Mouse (Mus musculus): Measurements from ENCODE around the gene Reg4. TPM values are rescaled to one million over a fixed set of nuclear protein-coding genes. Genes with fewer than 3 reads are reported as not detected.

The Reg4 gene
- not detected for polyA plus RNA-seq (2021)

- DNase-seq (ENCODE audit: low read depth, low spot score) (no peak), ATAC-seq (no peak)
- no peaks in the 10 kb centered on the region for H3K27me3 ChIP-seq
- POLR2A ChIA-PET = interaction anchor here (0.6 to 1.5 kb wide), 3 partner anchors 20 to 184 kb away, joined by 3 read pairs; no protein-coding TSS in a partner anchor
- in situ Hi-C loops (cut with MboI; ENCODE audit: low pct_unique_long_range_greater_than_20kb) = no loop called here
- no peak for TF ChIP-seq CTCF (IDR thresholded peaks at IDR 0.05)
- CTCF ChIA-PET = interaction anchor here (1.0 to 2.0 kb wide), 2 partner anchors 41 to 56 kb away, joined by 3 to 11 read pairs; no protein-coding TSS in a partner anchor
These were observed at the start of gene Reg4 for GRCm38 (mm10) chr3:98221856-98222255. Gene Reg4 (plus strand): TSS chr3:98222156.

GRCm38 (mm10) chr3:98178340-98178739 is 43.6 kb upstream of the Reg4 start:
- TF ChIP-seq CTCF (IDR thresholded peaks at IDR 0.05) = no peak
- no peaks in the 10 kb centered on the region for H3K27me3 ChIP-seq
- in situ Hi-C loops (cut with MboI; ENCODE audit: low pct_unique_long_range_greater_than_20kb) = no loop called here
- ATAC-seq (no peak), DNase-seq (ENCODE audit: low read depth, low spot score) (peak; percentile 77)
- ChIA-PET POLR2A (no interaction called here), CTCF (interaction anchor here (1.1 to 6.8 kb wide), 3 partner anchors 15 to 51 kb away, joined by 3 to 75 read pairs (median 3); no protein-coding TSS in a partner anchor)

DNA sequence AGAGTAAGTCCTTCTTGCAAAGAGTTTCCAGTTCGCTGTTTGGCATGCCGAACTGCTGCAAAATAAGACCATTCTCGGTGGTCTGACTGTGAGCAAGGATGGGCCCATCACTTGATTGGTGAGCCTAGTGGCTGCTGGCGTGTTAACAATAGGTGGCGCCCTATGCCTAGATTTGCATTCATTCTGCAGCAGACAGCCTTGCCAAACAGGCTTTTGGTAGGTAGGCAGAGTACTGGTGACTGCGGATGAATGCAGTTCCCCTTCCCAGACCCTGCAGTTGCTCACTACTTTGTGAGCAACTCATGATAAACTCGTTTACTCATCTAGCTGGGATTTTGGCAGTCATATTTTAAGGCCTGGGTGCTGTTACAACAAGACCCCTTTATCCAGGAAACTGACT is 41.2 kb upstream of the Reg4 start:
- no peak for DNase-seq (ENCODE audit: low read depth, low spot score)
- in situ Hi-C loops (cut with MboI; ENCODE audit: low pct_unique_long_range_greater_than_20kb) = no loop called here
- TF ChIP-seq CTCF (IDR thresholded peaks at IDR 0.05) = peak; percentile 96
- peak; percentile 79 for ATAC-seq
- CTCF ChIA-PET = interaction anchor here (0.7 to 6.8 kb wide), 7 partner anchors 21 to 255 kb away, joined by 3 to 75 read pairs (median 3); partner anchors contain the start of gene Reg4
- POLR2A ChIA-PET = interaction anchor here (1.2 kb wide), 1 partner anchor 45 kb away, joined by 3 read pairs; no protein-coding TSS in a partner anchor
- no peaks in the 10 kb centered on the region for H3K27me3 ChIP-seq

DNA sequence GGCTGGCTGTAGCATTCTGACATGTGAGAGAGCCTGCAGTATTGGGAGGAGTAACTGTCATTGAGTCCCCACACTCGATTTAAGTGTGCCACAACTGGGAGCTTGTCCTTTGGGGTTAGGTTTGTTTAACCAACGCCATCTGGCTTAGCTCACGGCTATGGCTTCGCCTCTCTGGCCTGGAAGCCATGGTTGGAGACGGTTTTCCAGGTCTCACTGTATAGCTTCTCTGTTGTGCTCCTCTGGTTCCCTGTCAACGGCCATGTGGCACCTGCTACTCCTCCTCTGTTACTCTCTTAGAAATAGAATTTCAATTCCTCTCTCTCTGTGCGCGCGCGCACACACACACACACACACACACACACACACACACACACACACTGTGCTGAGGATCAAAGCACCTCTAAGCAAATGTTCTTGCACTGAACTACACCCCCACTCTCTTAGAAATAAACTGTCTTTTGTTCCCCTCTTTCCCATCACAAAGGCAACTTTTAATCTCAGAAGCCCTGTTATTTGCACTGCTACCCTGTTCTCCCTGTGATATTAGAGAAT is 36.7 kb upstream of the Reg4 start:
- in situ Hi-C loops (cut with MboI; ENCODE audit: low pct_unique_long_range_greater_than_20kb) = no loop called here
- CTCF ChIA-PET = interaction anchor here (1.0 to 1.8 kb wide), 3 partner anchors 13 to 41 kb away, joined by 3 to 10 read pairs (median 6); no protein-coding TSS in a partner anchor
- no peaks in the 10 kb centered on the region for H3K27me3 ChIP-seq
- no peak for TF ChIP-seq CTCF (IDR thresholded peaks at IDR 0.05)
- POLR2A ChIA-PET = no interaction called here
- DNase-seq (ENCODE audit: low read depth, low spot score) (no peak), ATAC-seq (no peak)

- POLR2A ChIA-PET = interaction anchor here (1.2 kb wide), 1 partner anchor 19 kb away, joined by 3 read pairs; no protein-coding TSS in a partner anchor
- ATAC-seq (no peak), DNase-seq (ENCODE audit: low read depth, low spot score) (no peak)
- CTCF ChIA-PET = no interaction called here
- in situ Hi-C loops (cut with MboI; ENCODE audit: low pct_unique_long_range_greater_than_20kb) = no loop called here
- no peaks in the 10 kb centered on the region for H3K27me3 ChIP-seq
- no peak for TF ChIP-seq CTCF (IDR thresholded peaks at IDR 0.05)
These were observed 34.2 kb upstream of the Reg4 start for GRCm38 (mm10) chr3:98187777-98188176.

- H3K27me3 ChIP-seq = no peaks in the 10 kb centered on the region
- CTCF ChIA-PET = interaction anchor here (0.7 to 2.6 kb wide), 6 partner anchors 12 to 84 kb away, joined by 3 to 26 read pairs (median 4); no protein-coding TSS in a partner anchor
- in situ Hi-C loops (cut with MboI; ENCODE audit: low pct_unique_long_range_greater_than_20kb) = no loop called here
- peak; percentile 92 for ATAC-seq
- no peak for TF ChIP-seq CTCF (IDR thresholded peaks at IDR 0.05)
- peak; percentile 95 for DNase-seq (ENCODE audit: low read depth, low spot score)
- POLR2A ChIA-PET = no interaction called here
These were observed 24.0 kb upstream of the Reg4 start for GRCm38 (mm10) chr3:98197711-98198532.

- in situ Hi-C loops (cut with MboI; ENCODE audit: low pct_unique_long_range_greater_than_20kb) = no loop called here
- ATAC-seq (no peak), DNase-seq (ENCODE audit: low read depth, low spot score) (no peak)
- TF ChIP-seq CTCF (IDR thresholded peaks at IDR 0.05) = no peak
- H3K27me3 ChIP-seq = no peaks in the 10 kb centered on the region
- POLR2A ChIA-PET = no interaction called here
- CTCF ChIA-PET = interaction anchor here (0.7 to 1.0 kb wide), 2 partner anchors 23 to 28 kb away, joined by 3 read pairs; no protein-coding TSS in a partner anchor
These were observed 22.2 kb upstream of the Reg4 start for GRCm38 (mm10) chr3:98199747-98200146.

DNA sequence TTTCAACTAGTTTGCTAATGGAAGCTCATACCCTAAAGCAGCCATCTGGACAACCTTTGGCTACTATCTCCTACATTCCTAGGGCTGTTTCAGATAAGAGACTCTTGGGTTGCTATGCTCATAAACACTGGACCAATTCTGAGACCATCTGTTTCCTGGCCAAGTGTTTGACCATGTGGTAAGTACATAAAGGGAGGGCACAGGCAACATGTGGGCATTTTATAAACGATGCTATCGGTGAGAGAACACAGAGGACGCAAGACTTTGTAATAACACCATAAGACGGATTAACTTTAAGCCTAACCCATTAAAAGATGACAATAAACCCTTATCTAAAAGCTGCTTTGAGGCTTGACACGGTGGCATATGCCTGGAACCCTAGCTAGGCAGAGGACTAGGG is 18.7 kb upstream of the Reg4 start:
- no peaks in the 10 kb centered on the region for H3K27me3 ChIP-seq
- ChIA-PET POLR2A (no interaction called here), CTCF (interaction anchor here (0.9 to 2.4 kb wide), 3 partner anchors 24 to 275 kb away, joined by 3 to 8 read pairs (median 3); no protein-coding TSS in a partner anchor)
- in situ Hi-C loops (cut with MboI; ENCODE audit: low pct_unique_long_range_greater_than_20kb) = no loop called here
- no peak for DNase-seq (ENCODE audit: low read depth, low spot score)
- ATAC-seq = no peak
- no peak for TF ChIP-seq CTCF (IDR thresholded peaks at IDR 0.05)

DNA sequence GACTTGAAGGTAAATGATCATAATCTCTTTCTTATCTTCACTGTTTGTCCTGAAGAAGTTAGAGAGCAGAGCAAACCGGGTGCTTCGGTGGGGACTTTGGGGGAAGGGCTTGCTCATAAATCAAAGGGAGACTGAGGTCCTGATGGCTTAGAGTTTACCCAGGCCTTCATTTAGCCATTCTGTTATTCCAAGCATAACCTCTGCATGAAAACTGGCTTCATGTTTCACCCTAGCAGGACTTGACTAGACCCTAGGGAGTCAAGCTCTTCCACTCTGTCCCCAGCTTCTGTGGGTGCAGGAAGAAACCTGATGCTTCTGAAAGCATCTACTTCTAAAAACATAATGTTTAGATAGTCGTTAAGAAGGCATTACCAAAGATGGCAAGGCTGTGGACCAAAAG is 15.0 kb upstream of the Reg4 start:
- DNase-seq (ENCODE audit: low read depth, low spot score) (no peak), ATAC-seq (no peak)
- no peak for TF ChIP-seq CTCF (IDR thresholded peaks at IDR 0.05)
- ChIA-PET CTCF (interaction anchor here (0.7 to 0.8 kb wide), 2 partner anchors 11 to 13 kb away, joined by 3 read pairs; no protein-coding TSS in a partner anchor), POLR2A (interaction anchor here (1.1 kb wide), 1 partner anchor 18 kb away, joined by 3 read pairs; no protein-coding TSS in a partner anchor)
- in situ Hi-C loops (cut with MboI; ENCODE audit: low pct_unique_long_range_greater_than_20kb) = no loop called here
- no peaks in the 10 kb centered on the region for H3K27me3 ChIP-seq

DNA sequence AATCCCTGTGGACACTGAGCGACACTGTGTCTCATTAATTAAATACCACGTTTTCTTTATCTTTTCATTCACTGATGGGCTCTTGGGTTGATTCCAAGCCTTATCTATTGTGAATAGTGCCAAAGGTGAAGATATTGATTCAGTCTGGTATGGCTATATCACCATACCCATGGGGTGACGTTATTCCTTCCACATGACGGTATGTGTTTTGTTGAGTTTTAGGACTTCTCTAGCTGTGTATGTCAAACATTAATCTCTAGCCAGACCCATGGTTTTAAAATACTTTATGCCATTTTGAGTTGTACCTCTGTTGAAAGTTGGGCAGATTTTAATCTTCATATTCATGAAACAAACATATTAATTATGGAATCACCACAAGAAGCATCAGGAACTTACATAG is 12.8 kb upstream of the Reg4 start:
- POLR2A ChIA-PET = no interaction called here
- TF ChIP-seq CTCF (IDR thresholded peaks at IDR 0.05) = no peak
- in situ Hi-C loops (cut with MboI; ENCODE audit: low pct_unique_long_range_greater_than_20kb) = no loop called here
- H3K27me3 ChIP-seq = no peaks in the 10 kb centered on the region
- CTCF ChIA-PET = no interaction called here
- DNase-seq (ENCODE audit: low read depth, low spot score) (no peak), ATAC-seq (no peak)

Data from Patski (cell line).